Mouse (Mus musculus) ES-Bruce4 (cell line): Measurements from ENCODE around the gene Usp12.

ENCODE experiments used
- CTCF ChIP-seq: IDR thresholded peaks from one replicate; pipeline ENCODE4 v1.8.1; 2011; ENCODE audit warnings: low read depth, low read length
- EP300 ChIP-seq: IDR thresholded peaks from 2 replicates; pipeline ENCODE4 v1.6.1; 2011; ENCODE audit warnings: low read depth, low read length; ENCODE audit not compliant: insufficient read depth
- POLR2A ChIP-seq: IDR thresholded peaks from one replicate; pipeline ENCODE4 v1.8.1; 2011; ENCODE audit warnings: low read length; ENCODE audit not compliant: insufficient read depth

DNA sequence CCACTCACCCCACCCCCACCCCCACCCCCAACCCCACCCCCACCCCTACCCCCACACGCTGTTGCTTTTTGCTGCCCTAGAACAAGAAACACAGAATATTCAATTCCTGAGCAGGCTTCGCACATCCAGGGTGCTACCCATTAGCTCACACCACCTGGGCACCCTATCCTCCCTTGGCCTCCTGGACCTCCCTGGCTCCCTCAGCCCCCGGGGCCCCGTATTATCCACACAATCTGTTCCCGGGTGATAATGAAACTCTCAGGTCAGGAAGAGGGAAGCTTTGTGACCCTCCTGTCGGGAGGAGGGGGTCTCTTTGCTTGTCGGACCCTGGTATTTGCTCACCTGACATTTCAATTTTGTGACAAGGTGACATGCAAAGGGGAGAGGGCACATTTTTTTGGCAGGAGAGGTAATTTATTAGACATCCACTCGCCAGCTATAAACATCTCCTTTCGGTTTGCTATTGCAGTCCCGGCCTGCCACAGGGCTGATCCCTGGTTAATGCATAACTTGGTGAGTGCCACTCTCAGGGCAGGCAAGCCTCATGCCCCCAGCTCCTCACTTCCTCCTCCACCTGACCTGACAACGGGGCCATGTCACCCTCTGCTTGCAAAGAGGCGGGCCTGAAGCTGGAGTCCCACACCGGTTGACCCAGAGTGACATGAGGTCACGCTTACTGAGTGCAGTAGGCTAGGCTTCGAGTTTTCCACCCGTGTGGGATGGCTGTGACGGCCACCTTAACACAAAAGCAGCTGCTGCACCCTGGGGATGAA lies 107.1 kb downstream of the Usp12 start:
- TF ChIP-seq CTCF (no peak), EP300 (no peak), POLR2A (no peak)
